Mouse (Mus musculus): ENCODE results near the gene Nprl3. TPM values are rescaled to one million over a fixed set of nuclear protein-coding genes. Genes with fewer than 3 reads are reported as not detected.

The Nprl3 gene
- polyA plus RNA-seq (2014; fragmentation: Illumina TruSeq; extraction: RNeasy Lipid Tissue Mini Kit (QIAGEN cat#74804); ENCODE audit: low read depth, low replicate concordance): 46.6 TPM

GRCm38 (mm10) chr11:32267188-32267884, at the start of gene Nprl3:
Nprl3 (minus strand) TSS chr11:32267707.

GRCm38 (mm10) chr11:32299865-32300264, 32.4 kb upstream of the Nprl3 start, which contains the start of gene Hbq1a:
Hbq1a (plus strand) TSS chr11:32300069.

GRCm38 (mm10) chr11:32296203-32296602, 28.7 kb upstream of the Nprl3 start, which contains the start of gene Hba-a2:
Hba-a2 (plus strand) TSS chr11:32296489.

GRCm38 (mm10) chr11:32286695-32287492, 19.4 kb upstream of the Nprl3 start, which contains the start of gene Hbq1b:
Hbq1b (plus strand) TSS chr11:32286965.

GRCm38 (mm10) chr11:32283091-32283777, 15.7 kb upstream of the Nprl3 start, which contains the start of gene Hba-a1:
Hba-a1 (plus strand) TSS chr11:32283511.

GRCm38 (mm10) chr11:32276347-32276746, 8.8 kb upstream of the Nprl3 start, which contains the start of gene Hba-x:
Hba-x (plus strand) TSS chr11:32276400.

GRCm38 (mm10) chr11:32226124-32226871, 41.2 kb downstream of the Nprl3 start, which contains the start of gene Mpg:
Mpg (plus strand) TSS chr11:32226505.

GRCm38 (mm10) chr11:32221951-32222409, 45.5 kb downstream of the Nprl3 start, which contains the start of gene Rhbdf1:
Rhbdf1 (minus strand) TSS chr11:32222300.

GRCm38 (mm10) chr11:32205058-32205873, 62.2 kb downstream of the Nprl3 start, which contains the start of gene Snrnp25:
Snrnp25 (plus strand) TSS chr11:32205415.

GRCm38 (mm10) chr11:32200075-32200601, 67.4 kb downstream of the Nprl3 start, which contains the start of gene Il9r:
Il9r (minus strand) TSS chr11:32200279.

Other genes with a start within 250 kb of the Nprl3 start
- 0.55 TPM for gene Il9r, start 67.4 kb downstream of the Nprl3 start, polyA plus RNA-seq (2014; fragmentation: Illumina TruSeq; extraction: RNeasy Lipid Tissue Mini Kit (QIAGEN cat#74804); ENCODE audit: low read depth, low replicate concordance)
- gene Snrnp25, start 62.3 kb downstream of the Nprl3 start, polyA plus RNA-seq (2014; fragmentation: Illumina TruSeq; extraction: RNeasy Lipid Tissue Mini Kit (QIAGEN cat#74804); ENCODE audit: low read depth, low replicate concordance): 16.7 TPM
- 39.0 TPM for gene Rhbdf1, start 45.4 kb downstream of the Nprl3 start, polyA plus RNA-seq (2014; fragmentation: Illumina TruSeq; extraction: RNeasy Lipid Tissue Mini Kit (QIAGEN cat#74804); ENCODE audit: low read depth, low replicate concordance)
- 38.6 TPM for gene Mpg, start 41.2 kb downstream of the Nprl3 start, polyA plus RNA-seq (2014; fragmentation: Illumina TruSeq; extraction: RNeasy Lipid Tissue Mini Kit (QIAGEN cat#74804); ENCODE audit: low read depth, low replicate concordance)
- not detected for gene Hba-x, start 8.7 kb upstream of the Nprl3 start, polyA plus RNA-seq (2014; fragmentation: Illumina TruSeq; extraction: RNeasy Lipid Tissue Mini Kit (QIAGEN cat#74804); ENCODE audit: low read depth, low replicate concordance)
- 1,070 TPM for gene Hba-a1, start 15.8 kb upstream of the Nprl3 start, polyA plus RNA-seq (2014; fragmentation: Illumina TruSeq; extraction: RNeasy Lipid Tissue Mini Kit (QIAGEN cat#74804); ENCODE audit: low read depth, low replicate concordance)
- gene Hbq1b, start 19.3 kb upstream of the Nprl3 start, polyA plus RNA-seq (2014; fragmentation: Illumina TruSeq; extraction: RNeasy Lipid Tissue Mini Kit (QIAGEN cat#74804); ENCODE audit: low read depth, low replicate concordance): not detected
- gene Hba-a2, start 28.8 kb upstream of the Nprl3 start, polyA plus RNA-seq (2014; fragmentation: Illumina TruSeq; extraction: RNeasy Lipid Tissue Mini Kit (QIAGEN cat#74804); ENCODE audit: low read depth, low replicate concordance): 1,858 TPM
- not detected for gene Hbq1a, start 32.4 kb upstream of the Nprl3 start, polyA plus RNA-seq (2014; fragmentation: Illumina TruSeq; extraction: RNeasy Lipid Tissue Mini Kit (QIAGEN cat#74804); ENCODE audit: low read depth, low replicate concordance)
- gene Sh3pxd2b, start 80.1 kb upstream of the Nprl3 start, polyA plus RNA-seq (2014; fragmentation: Illumina TruSeq; extraction: RNeasy Lipid Tissue Mini Kit (QIAGEN cat#74804); ENCODE audit: low read depth, low replicate concordance): 10.1 TPM
- gene Ubtd2, start 187.7 kb upstream of the Nprl3 start, polyA plus RNA-seq (2014; fragmentation: Illumina TruSeq; extraction: RNeasy Lipid Tissue Mini Kit (QIAGEN cat#74804); ENCODE audit: low read depth, low replicate concordance): 14.0 TPM

Measured in adipose tissue, adult 10 weeks (tissue).